Mouse (Mus musculus): ENCODE data around the gene Nup205.
"Not testable (repeated sequence)": the region's sequence is repeated elsewhere in the genome, so short reads cannot be mapped to it uniquely, and the experiment has no call there.

Nup205 gene

DNA sequence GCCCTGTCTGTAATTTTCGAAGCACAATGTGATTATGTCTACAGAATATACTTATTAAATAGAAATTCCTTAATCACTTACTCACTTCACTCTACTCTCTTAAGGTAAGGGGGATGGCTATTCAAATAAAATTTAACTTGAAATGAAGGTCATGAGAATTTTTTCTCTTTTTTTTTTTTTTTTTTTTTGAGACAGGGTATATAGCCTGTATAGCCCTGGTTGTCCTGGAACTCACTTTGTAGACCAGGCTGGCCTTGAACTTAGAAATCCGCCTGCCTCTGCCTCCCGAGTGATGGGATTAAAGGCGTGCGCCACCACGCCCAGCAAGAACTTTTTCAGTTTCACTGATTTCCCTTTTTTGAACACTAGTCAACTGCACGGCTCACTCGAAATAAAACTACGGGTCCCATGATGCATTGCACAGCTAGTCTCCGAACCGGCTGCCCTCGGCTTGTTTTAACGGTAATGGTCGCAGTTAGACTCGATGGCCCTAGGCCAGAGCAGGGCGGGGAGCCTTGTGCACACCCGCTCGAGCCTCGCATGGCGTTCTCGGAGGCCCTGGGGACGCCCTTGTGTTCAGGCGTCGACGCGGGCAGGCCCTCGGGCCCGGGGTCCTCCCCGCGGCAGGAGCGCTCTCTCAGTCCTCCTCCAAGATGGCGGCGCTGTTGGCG lies at the start of gene Nup205:
Gene Nup205, plus strand, starts transcription at position 443 of the 671 bp plus-strand sequence.
- peak; percentile 85 for DNase-seq

DNA sequence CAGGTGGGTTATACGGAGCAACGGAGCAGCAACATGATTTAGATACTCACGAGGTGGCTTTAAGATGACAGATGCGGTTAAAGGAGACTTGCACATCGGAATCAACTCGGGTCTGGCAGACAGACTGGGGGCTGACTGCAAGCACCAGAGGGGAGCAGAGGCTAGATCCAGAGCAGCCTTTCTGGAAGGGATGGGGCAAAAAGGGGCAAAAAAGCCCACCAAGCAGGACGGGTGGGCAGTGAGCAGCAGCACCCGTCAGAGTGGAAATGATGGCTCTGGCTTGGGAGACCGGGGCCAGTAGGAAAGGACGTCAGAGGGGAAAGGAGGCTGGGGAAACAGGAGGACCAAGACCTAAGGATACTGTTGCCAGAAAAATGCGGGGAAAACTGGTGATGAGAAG lies 44.4 kb upstream of the Nup205 start:
- peak; percentile 16 for DNase-seq

DNA sequence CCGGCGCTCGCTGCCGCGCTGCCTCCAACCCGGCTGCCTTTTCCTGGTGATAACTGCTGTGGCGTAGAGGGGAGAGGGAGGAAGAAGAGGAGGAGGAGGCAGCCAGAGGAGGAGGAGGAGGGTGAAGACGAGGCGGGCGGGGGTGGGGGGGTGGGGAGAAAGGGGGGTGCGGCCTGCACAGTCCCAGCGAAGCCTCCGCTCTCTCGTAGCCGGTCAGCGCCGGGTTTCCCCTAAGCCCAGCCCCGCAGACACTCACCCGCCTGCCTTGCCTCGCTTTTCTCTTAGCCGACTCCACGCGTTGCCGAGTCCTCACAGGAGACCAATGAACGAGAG lies 44.0 kb upstream of the Nup205 start:
- peak; percentile 88 for DNase-seq

DNA sequence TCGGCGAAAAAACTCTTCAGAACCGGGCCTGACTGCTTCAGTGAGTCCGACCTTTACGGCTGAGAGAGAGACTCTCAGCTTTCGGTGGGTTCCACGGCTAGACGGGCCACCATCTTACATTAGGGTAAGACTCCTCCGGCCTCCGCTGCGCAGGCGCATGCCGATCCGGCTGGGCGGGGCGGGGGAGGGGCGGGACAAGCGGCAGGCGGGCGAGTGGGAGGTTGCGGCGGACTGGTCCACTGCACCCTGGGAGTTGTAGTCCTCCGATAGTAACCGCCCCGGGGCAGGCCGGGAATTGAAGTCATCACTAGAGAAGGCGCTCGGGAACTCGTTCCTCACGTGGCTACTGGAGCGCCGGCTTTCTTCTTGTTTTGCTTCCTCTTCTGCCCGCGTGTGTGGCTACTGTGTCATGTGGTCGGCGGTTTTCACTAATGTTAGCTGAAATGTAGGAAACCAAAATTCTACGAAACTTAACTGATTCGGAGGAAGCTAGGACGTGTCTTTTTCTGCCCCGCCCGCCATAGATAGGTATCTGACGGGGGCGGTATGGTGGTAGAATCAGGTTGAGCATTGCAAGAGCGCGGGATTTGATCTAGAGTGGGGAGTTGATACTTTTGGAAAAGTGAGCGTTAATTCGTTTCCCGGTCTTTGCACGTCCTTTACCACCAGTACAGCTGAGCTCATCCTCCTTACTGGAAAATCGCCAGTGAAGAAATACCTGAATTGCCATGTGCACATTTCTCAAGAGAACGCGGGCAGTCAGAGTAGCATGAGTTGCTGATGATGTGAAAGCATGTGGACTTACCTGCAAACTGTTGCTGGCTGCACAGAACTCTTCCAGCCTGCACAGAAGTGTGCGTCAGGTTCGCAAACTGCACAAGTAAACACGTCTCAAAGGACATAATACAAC lies 43.4 kb upstream of the Nup205 start, which contains the start of gene Cnot4:
Gene Cnot4, minus strand, starts transcription at position 146 of the 910 bp plus-strand sequence.
- peak; percentile 100 for DNase-seq

DNA sequence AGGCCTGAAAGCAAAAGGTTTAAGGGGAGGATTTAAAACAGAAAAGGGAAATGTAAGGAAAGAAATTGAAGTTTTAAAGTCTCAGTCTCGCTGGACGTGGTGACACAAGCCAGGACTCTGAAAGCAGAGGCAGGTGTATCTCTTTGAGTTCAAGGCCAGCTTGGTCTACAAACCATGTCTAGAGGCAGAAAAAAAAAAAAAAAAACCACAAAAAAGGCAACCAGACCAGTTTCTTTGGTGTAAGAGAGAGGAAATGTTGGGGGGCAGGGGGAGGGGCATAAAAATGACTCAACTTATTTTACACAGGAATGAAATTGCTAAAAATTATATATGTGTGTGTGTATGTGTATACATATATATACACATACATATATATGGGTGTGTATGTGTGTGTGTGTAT lies 42.4 kb upstream of the Nup205 start:
- no peak for DNase-seq

DNA sequence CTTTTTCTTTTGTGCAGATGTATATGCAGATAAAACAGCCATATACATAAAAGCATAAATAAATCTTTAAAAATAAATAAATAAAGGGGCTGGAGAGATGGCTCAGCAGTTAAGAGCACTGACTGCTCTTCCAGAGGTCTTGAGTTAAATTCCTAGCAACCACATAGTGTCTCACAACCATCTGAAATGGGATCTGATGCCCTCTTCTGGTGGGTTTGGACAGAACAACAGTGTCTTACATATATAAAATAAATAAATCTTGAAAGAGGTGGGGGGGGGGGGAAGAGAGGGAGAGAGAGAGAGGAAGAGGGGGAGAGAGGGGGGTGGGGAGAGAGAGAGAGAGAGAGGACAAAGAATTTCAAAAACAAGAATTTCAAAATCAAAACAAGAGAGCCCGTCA lies 36.9 kb upstream of the Nup205 start:
- DNase-seq, result no peak

DNA sequence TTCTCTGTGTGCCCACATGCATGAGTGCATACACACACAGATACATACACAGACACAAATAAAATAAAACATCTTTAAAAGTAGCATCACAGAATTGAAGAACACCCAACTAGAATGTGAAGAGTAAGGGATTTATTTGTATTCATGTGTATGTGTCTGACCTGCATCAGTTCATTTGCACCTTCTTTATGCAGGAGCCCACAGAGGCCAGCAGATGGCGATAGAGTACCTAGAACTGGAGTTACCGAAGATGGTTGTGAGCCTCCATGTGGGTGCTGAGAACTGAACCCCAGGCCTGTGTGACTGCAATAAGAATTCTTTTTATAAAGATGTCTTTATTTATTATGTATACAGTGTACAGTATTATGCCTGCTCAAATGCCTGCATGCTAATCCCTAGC lies 31.7 kb upstream of the Nup205 start:
- DNase-seq, result no peak

DNA sequence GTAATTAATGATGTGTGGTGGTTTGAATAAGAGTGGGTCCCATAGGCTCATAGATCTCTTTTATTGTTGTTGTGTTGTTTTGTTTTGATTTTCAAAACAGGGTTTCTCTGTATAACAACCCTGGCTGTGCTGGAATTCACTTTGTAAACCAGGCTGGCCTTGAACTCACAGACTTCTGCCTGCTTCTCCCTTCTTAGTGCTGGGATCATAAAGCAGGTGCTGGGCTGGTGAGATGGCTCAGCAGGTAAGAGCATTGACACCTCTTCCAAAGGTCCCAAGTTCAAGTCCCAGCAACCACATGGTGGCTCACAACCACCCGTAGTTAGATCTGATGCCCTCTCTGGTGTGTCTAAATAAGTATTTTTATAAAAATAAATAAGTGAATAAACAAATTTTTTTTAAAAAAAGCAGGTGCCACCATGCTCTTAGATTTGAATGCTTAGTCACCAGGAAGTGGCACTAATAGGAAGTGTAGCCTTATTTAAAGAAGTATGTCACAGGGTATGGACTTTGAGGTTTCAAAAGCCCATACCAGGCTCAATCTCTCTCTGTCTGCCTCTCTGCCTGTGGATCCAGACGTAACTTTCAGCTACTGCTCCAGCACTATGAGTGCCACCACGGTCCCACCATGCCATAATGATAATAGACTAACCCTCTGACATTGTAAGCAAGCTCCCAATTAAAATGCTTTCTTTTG lies 29.3 kb upstream of the Nup205 start:
- DNase-seq, result no peak

DNA sequence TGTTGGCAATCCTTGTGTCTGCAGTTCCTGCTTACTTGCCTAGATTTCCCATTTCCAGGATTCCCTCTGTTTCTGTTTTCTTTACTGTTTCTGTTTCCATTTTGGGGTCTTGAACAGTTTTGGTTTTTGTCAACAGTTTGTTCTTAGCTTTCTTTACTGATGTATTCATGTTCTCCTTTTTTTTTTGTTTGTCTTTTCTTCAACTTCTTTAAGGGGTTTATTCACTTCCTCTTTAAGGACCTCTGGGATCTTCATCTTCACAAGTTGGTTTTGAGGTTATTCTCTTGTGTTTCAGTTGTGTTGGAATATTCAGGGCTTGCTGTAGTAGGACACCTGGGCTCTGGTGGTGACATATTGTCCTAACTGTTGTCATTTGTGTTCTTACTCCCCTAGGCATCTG lies 22.7 kb upstream of the Nup205 start:
- no peak for DNase-seq

DNA sequence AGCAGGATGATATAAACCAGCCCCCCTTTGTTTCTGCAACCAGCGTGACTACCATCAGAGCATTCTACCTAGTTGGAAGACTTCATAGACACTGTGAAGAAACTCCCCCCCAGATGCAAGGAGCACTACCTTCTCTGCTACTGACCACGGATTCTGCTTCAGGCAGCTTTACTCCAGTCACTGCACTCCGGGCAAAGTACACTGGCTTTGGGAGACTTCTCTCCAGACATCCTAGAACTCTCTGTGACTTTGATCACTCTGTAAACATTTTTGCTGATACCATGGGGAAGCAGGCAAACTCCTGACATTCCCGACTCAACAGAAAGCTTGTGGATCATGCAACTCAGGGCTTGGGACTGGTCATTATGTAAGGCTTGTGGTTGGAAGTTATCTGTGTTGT lies 8.0 kb upstream of the Nup205 start:
- DNase-seq, result no peak

DNA sequence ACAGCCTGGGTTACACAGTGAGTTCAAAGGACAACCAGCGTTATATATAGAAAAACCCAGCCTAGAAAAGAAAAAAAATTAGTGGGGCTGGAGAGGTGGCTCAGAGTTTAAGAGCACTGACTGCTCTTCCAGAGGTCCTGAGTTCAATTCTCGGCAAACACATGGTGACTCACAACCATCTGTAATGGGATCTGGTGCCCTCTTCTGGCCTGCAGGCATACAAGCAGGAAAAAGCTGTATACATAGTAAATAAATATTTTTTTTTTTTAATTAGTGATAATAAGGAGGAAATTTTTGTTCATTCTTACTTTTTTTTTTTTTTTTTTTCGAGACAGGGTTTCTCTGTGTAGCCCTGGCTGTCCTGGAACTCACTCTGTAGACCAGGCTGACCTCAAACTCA lies 5.2 kb upstream of the Nup205 start:
- DNase-seq, result not testable (repeated sequence)

DNA sequence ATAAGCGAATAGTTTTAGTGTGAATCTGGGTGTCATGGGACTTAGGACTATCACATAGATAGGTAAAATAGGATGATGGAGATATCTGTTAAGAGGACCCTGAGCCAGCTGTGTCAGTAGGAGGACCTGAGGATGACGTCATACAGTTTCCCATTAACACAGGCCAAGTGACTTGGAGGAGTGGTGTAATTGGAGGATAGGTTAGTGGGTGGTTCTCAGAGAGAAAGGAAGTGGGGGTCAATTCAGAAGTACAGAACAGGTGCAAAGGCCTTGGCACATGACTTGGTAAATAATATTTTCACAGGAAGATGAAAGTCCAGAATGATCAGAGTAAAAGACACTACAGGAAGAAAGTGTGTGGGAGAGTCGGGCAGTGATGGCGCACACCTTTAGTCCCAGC lies 4.0 kb upstream of the Nup205 start:
- DNase-seq, result no peak

DNA sequence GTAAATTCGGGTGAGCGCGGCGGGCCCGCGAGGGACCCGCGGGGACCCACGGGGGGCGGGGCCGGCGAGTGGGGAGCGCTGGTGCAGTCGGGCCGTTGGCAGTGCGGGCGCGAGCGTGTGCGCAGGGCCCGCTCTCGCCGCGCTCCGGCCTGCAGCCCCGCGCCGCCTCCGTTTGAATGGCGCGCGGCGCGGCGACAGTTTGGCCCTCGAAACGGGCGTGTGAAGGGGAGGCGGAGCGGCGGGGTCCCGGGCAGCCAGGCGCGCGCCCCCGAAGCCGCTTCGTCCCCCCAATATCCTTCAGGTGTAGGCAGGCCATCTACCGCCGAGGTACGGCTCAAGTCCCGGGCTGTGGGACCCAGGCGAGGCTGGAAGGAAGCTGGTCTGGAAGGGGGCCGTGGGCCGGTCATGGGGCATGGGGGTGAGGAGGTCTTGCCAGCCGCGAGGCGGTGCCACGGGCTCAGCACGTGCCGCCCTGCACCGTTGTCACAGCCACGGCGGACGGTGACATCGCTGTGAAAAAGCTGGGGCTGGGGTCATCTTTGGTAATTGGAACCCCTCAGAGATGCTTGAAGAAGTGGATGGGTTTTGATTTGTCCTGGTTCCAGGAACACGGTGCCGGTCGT lies 540 bp downstream of the Nup205 start:
- peak; percentile 53 for DNase-seq

DNA sequence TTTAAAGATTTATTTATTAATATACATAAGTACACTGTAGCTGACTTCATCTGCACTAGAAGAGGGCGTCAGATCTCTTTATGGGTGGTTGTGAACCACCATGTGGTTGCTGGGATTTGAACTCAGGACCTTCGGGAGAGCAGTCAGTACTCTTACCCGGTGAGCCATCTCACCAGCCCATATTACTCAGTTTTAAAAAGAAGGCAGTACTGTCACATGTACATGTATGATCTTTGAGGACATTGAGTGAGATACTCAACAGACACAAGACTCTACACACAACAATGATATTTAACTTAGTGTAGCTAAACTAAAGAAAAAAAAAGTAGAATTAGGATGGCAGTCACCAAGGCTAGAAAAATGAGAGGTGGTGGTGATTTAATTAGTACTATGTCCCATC lies 2.1 kb downstream of the Nup205 start:
- not testable (repeated sequence) for DNase-seq

DNA sequence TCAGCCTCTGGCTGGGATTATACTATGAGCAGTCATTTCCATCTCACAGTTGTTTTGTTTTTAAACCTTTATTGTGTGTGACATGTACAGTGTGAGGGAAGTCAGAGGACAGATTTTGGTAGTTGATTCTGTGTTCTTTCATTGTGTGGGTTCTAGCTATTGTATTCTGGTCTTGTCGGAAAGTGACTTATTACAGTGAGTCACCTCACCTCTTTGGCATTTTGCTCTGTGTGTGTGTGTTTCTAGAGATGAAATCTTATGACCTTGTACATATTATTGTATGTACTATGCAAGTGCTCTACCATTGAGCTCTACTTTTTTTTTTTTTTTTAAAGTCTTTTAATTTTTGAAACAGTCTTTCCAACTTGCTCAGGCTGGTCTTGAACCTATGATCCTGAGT lies 7.6 kb downstream of the Nup205 start:
- no peak for DNase-seq

DNA sequence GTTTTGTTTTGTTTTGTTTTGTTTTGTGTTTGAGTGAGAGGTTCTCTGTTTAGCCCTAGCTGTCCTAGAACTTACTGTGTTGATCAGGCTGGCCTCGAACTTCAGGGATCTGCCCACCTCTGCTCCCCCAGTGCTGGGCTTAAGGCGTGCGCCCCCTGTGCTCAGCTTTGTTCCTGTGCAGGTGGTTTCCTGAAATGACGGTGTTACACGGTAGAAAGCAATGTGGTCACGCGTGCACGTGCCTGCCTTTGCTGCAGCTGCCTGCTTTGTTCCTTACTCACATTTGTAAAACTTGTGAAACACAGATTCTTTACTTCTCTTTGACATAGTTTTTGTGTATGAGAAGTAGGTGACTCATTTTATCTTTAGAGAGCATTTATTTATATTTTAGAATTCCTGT lies 14.0 kb downstream of the Nup205 start:
- DNase-seq, result no peak

DNA sequence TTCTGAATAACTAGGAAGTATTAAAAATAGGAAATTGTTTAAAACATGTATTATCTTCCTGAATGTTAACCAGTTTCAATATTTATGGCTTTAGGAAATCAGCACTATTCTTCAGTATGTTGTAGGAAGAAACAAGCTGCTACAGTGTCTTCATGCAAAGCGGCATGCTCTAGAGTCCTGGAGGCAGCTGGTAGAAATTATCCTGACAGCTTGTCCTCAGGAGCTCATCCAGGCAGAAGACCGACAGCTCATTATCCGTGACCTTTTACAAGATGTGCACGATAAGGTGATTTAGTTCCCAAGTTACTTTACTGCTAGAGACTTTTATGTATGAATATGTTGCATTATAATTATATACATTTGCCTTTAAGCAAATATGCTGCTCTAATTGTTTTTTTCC lies 48.5 kb downstream of the Nup205 start:
- no peak for DNase-seq

DNA sequence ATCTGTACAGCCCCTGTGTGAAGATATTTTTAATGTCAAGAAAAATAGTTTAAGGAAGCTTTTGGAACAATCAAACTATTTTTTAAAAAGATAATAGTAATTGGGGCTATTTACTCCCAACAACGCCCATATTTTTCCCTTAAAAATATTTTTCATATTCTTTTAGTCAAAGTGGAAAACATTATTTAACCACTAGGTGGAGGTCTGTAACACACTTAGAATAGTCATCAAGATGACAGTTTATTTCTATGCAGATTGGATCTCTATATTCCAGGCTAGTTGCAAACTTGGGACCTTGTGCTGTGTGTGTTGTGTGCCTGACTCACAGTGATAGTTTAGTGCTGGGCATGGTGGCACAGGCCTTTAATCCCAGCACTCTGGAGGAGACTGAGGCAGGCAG lies 52.2 kb downstream of the Nup205 start:
- DNase-seq, result no peak

DNA sequence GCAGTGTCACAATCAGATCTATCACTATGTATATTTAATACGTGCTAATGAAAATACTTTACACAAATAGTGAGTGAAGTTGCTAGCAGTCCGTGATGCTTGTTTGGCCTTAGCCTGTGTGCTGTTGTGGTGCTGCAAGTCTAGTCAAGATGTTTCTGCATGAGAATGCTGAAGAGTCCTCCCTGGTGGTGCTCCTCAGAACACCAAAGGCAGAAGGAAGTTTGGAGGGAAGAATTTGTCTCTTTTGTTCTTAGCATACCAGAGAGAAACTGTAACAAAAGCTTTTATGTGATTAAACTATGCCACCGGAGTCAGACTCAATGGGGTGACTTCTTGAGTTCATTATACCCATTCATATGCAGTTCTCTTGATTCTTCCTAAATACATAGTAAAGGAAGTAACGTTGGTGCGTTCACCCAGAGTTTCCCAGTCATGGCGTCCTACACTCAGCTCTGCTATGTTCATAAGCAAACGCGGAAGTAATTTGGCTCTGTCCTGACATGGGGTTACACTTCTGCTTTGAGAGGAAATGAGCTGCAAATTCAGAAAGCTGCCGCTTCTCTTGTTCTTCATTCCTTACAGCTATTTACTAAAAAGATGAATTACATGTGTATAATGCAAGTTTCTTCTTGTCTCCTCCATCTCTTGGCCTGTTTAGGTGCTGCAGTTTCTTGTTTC lies 59.0 kb downstream of the Nup205 start:
- no peak for DNase-seq

DNA sequence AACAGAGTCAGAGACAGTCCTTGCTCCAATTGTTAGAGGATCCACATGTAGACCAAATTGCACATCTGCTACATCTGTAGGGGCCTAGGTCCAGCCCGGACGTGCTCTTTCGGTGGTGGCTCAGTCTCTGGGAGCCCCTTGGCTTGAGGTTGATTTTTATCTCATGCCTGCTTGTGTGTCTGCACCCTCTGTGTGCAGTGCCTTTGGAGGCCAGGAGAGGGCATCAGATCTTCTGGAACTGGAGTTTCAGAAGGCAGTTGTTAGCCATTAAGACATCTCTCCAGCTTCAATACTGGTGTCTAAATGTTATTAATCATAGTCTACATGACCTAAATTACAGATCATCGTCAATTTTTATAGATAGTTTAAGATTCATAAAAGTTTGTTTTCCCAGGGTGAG lies 66.0 kb downstream of the Nup205 start:
- DNase-seq, result no peak

DNA sequence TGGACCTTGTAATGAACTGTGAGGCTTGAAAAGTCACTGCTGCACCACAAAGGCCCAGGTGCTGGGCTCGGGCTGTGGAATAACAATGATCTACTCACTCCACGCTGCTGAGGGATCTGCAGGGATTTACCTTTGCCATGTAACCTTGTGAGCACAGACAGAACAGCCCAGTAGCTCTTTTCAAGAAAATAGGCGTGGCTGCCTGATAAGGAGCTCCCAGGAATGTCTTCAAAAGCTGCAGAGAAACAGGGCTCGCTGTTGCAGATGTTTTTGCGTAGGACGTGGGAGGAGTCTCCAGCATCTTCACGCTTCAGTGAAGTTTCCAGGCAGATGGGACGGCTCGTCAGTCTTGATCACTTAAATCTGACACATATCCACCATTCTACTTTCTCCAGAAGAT lies 66.8 kb downstream of the Nup205 start:
- DNase-seq, result no peak

DNA sequence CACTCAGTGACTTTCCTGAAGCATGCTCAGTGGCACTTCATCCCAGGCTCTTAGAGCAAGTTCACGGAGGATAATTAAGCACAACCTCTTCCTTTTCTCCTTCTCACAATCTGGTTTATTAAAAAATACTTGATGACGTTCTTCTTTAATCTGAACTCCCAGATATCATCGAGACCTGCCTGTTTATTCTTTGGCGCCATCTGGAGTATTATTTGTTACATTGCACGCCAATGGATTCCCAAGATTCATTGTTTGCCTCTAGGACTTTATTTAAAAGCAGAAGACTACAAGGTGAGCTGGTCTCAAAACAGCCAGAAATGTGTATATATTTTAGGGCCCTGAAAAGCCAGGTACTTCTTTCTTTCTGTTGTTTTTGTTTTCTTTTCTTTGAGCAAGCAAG lies 67.9 kb downstream of the Nup205 start:
- DNase-seq, result no peak

Data from liver (tissue).